28 mouse cellular contexts compared by ENCODE assay signal in genomic region chr5:115717106-115717505, GRCm38 (mm10). TPM values are rescaled to one million over a fixed set of nuclear protein-coding genes. Genes with fewer than 3 reads are reported as not detected.
DNase-seq lines count a peak whose midpoint lies in the region; ATAC-seq and TF ChIP-seq lines count a peak whose summit lies in the region.
"Had no signal": no experiment of that assay in that cellular context is flagged by ENCODE, and none has a peak within 500 bp of the region (broad histone marks: within the 10 kb centered on the region; RNA-seq: fewer than 3 reads in every experiment).

No protein-coding gene starts in this region.

- H3K27me3 ChIP-seq in heart, embryonic 16.5 days (ENCODE audit: control insufficient read depth, insufficient read depth, low read length), result no peaks in the 10 kb centered on the region
- H3K27me3 ChIP-seq in thymus, adult 2 months (ENCODE audit: control insufficient read depth, insufficient read depth, low read length), result no peaks in the 10 kb centered on the region
- no peaks in the 10 kb centered on the region for H3K27me3 ChIP-seq in liver, postnatal 0 days (ENCODE audit: insufficient read depth, low read length)
- H3K27me3 ChIP-seq: embryonic facial prominence, embryonic 15.5 days; forebrain, embryonic 12.5 days; heart, embryonic 15.5 days; hindbrain, embryonic 15.5 days; limb, embryonic 13.5 days; midbrain, embryonic 13.5 days; neural tube, embryonic 15.5 days had no signal

- H3K4me1 ChIP-seq in heart, embryonic 16.5 days (ENCODE audit: control insufficient read depth, insufficient read depth, low read length), result no peaks in the 10 kb centered on the region
- H3K4me1 ChIP-seq in thymus, adult 2 months (replicated peaks; ENCODE audit: control insufficient read depth, insufficient read depth, low read length), result peaks cover 39% of the 10 kb centered on the region
- H3K4me1 ChIP-seq in liver, postnatal 0 days (ENCODE audit: insufficient read depth), result no peaks in the 10 kb centered on the region
- H3K4me1 ChIP-seq: embryonic facial prominence, embryonic 10.5 days; heart, embryonic 10.5 days; heart, embryonic 15.5 days; limb, embryonic 13.5 days had no signal

- no peaks in the 10 kb centered on the region for H3K9me3 ChIP-seq in heart, embryonic 16.5 days (replicated peaks; ENCODE audit: control insufficient read depth, low read length)
- no peaks in the 10 kb centered on the region for H3K9me3 ChIP-seq in liver, postnatal 0 days (ENCODE audit: low read length)
- H3K9me3 ChIP-seq: embryonic facial prominence, embryonic 10.5 days; embryonic facial prominence, embryonic 15.5 days; forebrain, embryonic 12.5 days; heart, embryonic 10.5 days; heart, embryonic 15.5 days; hindbrain, embryonic 15.5 days; limb, embryonic 13.5 days; midbrain, embryonic 13.5 days; neural tube, embryonic 15.5 days had no signal

- no peak for TF ChIP-seq CTCF in thymus, adult 2 months (IDR thresholded peaks at IDR 0.05; ENCODE audit: borderline replicate concordance, control insufficient read depth, extremely low read depth, insufficient read depth, low read length, poor library complexity)
- no peak for TF ChIP-seq CTCF in liver, postnatal 0 days (IDR thresholded peaks at IDR 0.05; ENCODE audit: low read depth)

- no peak for DNase-seq in heart, postnatal 36 days
- DNase-seq in thymus, adult 2 months, result peak; percentile 54
- DNase-seq in thymus, postnatal 36 days, result peak; percentile 39 to 64
- no peak for DNase-seq in layer of hippocampus, adult 11-12 months (ENCODE audit: low spot score)
- no peak for DNase-seq in liver, postnatal 0 days
- DNase-seq: adrenal gland, adult 2 months; adrenal gland, postnatal 36 days; cerebellum, adult 18-20 months; cerebellum, postnatal 10 days; gastrocnemius, postnatal 14 days; kidney, adult 9 months; kidney, postnatal 14 days; retina, postnatal 1 day; right cerebral cortex, postnatal 14 days had no signal

- WGBS in heart, embryonic 16.5 days, result 66% methylated on average over 3 of the region's 3 CpGs
- WGBS in thymus, adult 2 months, result 6% methylated on average over 3 of the region's 3 CpGs
- 60% methylated on average over 3 of the region's 3 CpGs for WGBS in liver, postnatal 0 days (ENCODE audit: insufficient replicate concordance)

- no peak for TF ChIP-seq POLR2A in thymus, adult 2 months (IDR thresholded peaks at IDR 0.05; ENCODE audit: control insufficient read depth, extremely low read depth, insufficient read depth, low read length, poor library complexity)

- no peaks in the 10 kb centered on the region for H3K36me3 ChIP-seq in heart, embryonic 16.5 days (ENCODE audit: control insufficient read depth, insufficient read depth)
- no peaks in the 10 kb centered on the region for H3K36me3 ChIP-seq in thymus, adult 2 months (ENCODE audit: control insufficient read depth, insufficient read depth, low read length)
- H3K36me3 ChIP-seq in liver, postnatal 0 days (replicated peaks; ENCODE audit: insufficient read depth, low read length), result no peaks in the 10 kb centered on the region
- H3K36me3 ChIP-seq: embryonic facial prominence, embryonic 10.5 days; embryonic facial prominence, embryonic 15.5 days; forebrain, embryonic 12.5 days; heart, embryonic 10.5 days; heart, embryonic 15.5 days; hindbrain, embryonic 15.5 days; limb, embryonic 13.5 days; midbrain, embryonic 13.5 days; neural tube, embryonic 15.5 days had no signal

- TF ChIP-seq EP300 in liver, postnatal 0 days (IDR thresholded peaks at IDR 0.05; ENCODE audit: low read depth), result no peak

- no peak overlapping the region for H3K4me2 ChIP-seq in heart, embryonic 16.5 days (ENCODE audit: low read depth, low read length)
- no peak overlapping the region for H3K4me2 ChIP-seq in liver, postnatal 0 days (ENCODE audit: low read depth, low read length)
- H3K4me2 ChIP-seq: embryonic facial prominence, embryonic 15.5 days; forebrain, embryonic 12.5 days; heart, embryonic 15.5 days; hindbrain, embryonic 15.5 days; limb, embryonic 13.5 days; liver, embryonic 11.5 days; midbrain, embryonic 13.5 days; neural tube, embryonic 15.5 days had no signal

- H3K4me3 ChIP-seq in heart, embryonic 16.5 days (ENCODE audit: low read length), result no peak overlapping the region
- no peak overlapping the region; the same call in 1 of the 2 replicates for H3K4me3 ChIP-seq in thymus, adult 2 months (ENCODE audit: control insufficient read depth, insufficient read depth, low read length)
- H3K4me3 ChIP-seq in liver, postnatal 0 days (ENCODE audit: low read depth, low read length), result no peak overlapping the region
- H3K4me3 ChIP-seq: embryonic facial prominence, embryonic 10.5 days; embryonic facial prominence, embryonic 15.5 days; forebrain, embryonic 12.5 days; heart, embryonic 10.5 days; heart, embryonic 15.5 days; hindbrain, embryonic 15.5 days; limb, embryonic 13.5 days; midbrain, embryonic 13.5 days; neural tube, embryonic 15.5 days had no signal

- no peak overlapping the region for H3K9ac ChIP-seq in heart, embryonic 16.5 days (ENCODE audit: low read length)
- H3K9ac ChIP-seq in liver, postnatal 0 days (replicated peaks), result no peak overlapping the region
- H3K9ac ChIP-seq: embryonic facial prominence, embryonic 15.5 days; forebrain, embryonic 12.5 days; heart, embryonic 15.5 days; hindbrain, embryonic 15.5 days; limb, embryonic 13.5 days; midbrain, embryonic 13.5 days; neural tube, embryonic 15.5 days had no signal

- intact Hi-C loops in heart, postnatal 36 days (cut with DNase I), result no loop called here

- peak; percentile 55; the same call in 1 of the 2 replicates for ATAC-seq in heart, embryonic 16.5 days (replicated peaks; ENCODE audit: extremely low read depth, insufficient read depth, low FRiP score)
- ATAC-seq in activated CD4-positive, CD25-positive, alpha-beta regulatory T cell, adult 4 months, result peak; percentile 15
- no peak for ATAC-seq in liver, postnatal 0 days
- no peak for ATAC-seq in megakaryocyte progenitor cell, adult 5-6 weeks (replicated peaks; ENCODE audit: poor library complexity)
- ATAC-seq: intestine, embryonic 16.5 days; midbrain, embryonic 13.5 days had no signal

- peak overlapping the region; percentile 41; the same call in 1 of the 2 replicates for H3K27ac ChIP-seq in heart, embryonic 16.5 days (ENCODE audit: low read length)
- peak overlapping the region; percentile 94 for H3K27ac ChIP-seq in thymus, adult 2 months (ENCODE audit: control insufficient read depth, insufficient read depth, low read length)
- H3K27ac ChIP-seq in liver, postnatal 0 days (ENCODE audit: low read depth), result no peak overlapping the region
- H3K27ac ChIP-seq: embryonic facial prominence, embryonic 10.5 days; embryonic facial prominence, embryonic 15.5 days; forebrain, embryonic 12.5 days; heart, embryonic 10.5 days; heart, embryonic 15.5 days; hindbrain, embryonic 15.5 days; limb, embryonic 13.5 days; midbrain, embryonic 13.5 days; neural tube, embryonic 15.5 days had no signal

RNA-seq across cellular contexts. Expression of gene Bicdl1, which starts 14.3 kb away (rescaled TPM):
- polyA plus RNA-seq in heart, embryonic 16.5 days (2015; fragmentation: Nextera tagmentation; extraction: Ambion mirVana), result 7.7 and 9.2 TPM in 2 replicates
- total RNA-seq in heart, postnatal 36 days (2021), result 1 to 10 TPM; 6.7 to 8.9 TPM
- 10 to 100 TPM; 11.5 to 13.5 TPM for polyA plus RNA-seq in activated CD4-positive, CD25-positive, alpha-beta regulatory T cell, adult 4 months (2017; shearing (Covaris generic))
- 143 and 152 TPM in 2 replicates for polyA plus RNA-seq in thymus, adult 2 months (2012; rRNA removed)
- 1.9 and 2.0 TPM in 2 replicates for polyA plus RNA-seq in liver, postnatal 0 days (2015; fragmentation: Nextera tagmentation; extraction: Ambion mirVana)
- total RNA-seq in megakaryocyte progenitor cell, adult 5-6 weeks (2015), result 0.39 and 1.7 TPM in 2 replicates
- total RNA-seq in megakaryocyte progenitor cell, adult 5-6 weeks (2017), result 0.84 TPM in 1 of 2 replicates, not detected in the other

Comparison
In these comparisons a context has a peak if more than half of its experiments do, and no peak if none do; other contexts are left out.
1. ATAC-seq: peak in heart, embryonic 16.5 days (single experiment) and activated CD4-positive, CD25-positive, alpha-beta regulatory T cell, adult 4 months (single experiment); none in liver, postnatal 0 days (single experiment) and megakaryocyte progenitor cell, adult 5-6 weeks (single experiment).
2. DNase-seq: peak in thymus, adult 2 months (single experiment) and thymus, postnatal 36 days (2 of 2); none in heart, postnatal 36 days (0 of 2), layer of hippocampus, adult 11-12 months (single experiment) and liver, postnatal 0 days (single experiment).